Mouse (Mus musculus) B cell, adult (primary cell): ENCODE data around the gene Olfr1431. TPM values are rescaled to one million over a fixed set of nuclear protein-coding genes. Genes with fewer than 3 reads are reported as not detected.

Experiments
- total RNA-seq: library from RNA; stranded (reverse); gene quantifications from 4 replicates; pipeline ENCODE4 v1.2.4, GENCODE M21; 2023; ENCODE audit not compliant: inconsistent age

The Olfr1431 gene
- total RNA-seq: not detected in 4 replicates

GRCm38 (mm10) chr19:12200334-12200733, at the start of gene Olfr1431:
Gene Olfr1431, plus strand, starts transcription at chr19:12200634.

GRCm38 (mm10) chr19:12170062-12170599, 30.3 kb upstream of the Olfr1431 start, which contains the start of gene Olfr1555-ps1:
Gene Olfr1555-ps1, minus strand, starts transcription at chr19:12170112.

GRCm38 (mm10) chr19:12232496-12232895, 32.1 kb downstream of the Olfr1431 start, which contains the start of gene Olfr1432:
Gene Olfr1432, minus strand, starts transcription at chr19:12232596.

GRCm38 (mm10) chr19:12241559-12241958, 41.1 kb downstream of the Olfr1431 start, which contains the start of gene Olfr262:
Gene Olfr262, minus strand, starts transcription at chr19:12241659.

GRCm38 (mm10) chr19:12260732-12261131, 60.3 kb downstream of the Olfr1431 start, which contains the start of gene Olfr235:
Gene Olfr235, plus strand, starts transcription at chr19:12261032.

Other genes with a start within 250 kb of the Olfr1431 start
- gene Osbp, start 234.7 kb upstream of the Olfr1431 start, total RNA-seq: 49.4 to 51.9 TPM (median 50.6 TPM) in 4 replicates
- gene Olfr1423, start 159.3 kb upstream of the Olfr1431 start, total RNA-seq: not detected in 4 replicates
- not detected in 4 replicates for gene Olfr1424, start 138.0 kb upstream of the Olfr1431 start, total RNA-seq
- not detected in 4 replicates for gene Olfr1425, start 122.9 kb upstream of the Olfr1431 start, total RNA-seq
- gene Olfr1426, start 108.6 kb upstream of the Olfr1431 start, total RNA-seq: not detected in 4 replicates
- gene Olfr1427, start 97.3 kb upstream of the Olfr1431 start, total RNA-seq: not detected in 4 replicates
- not detected in 4 replicates for gene Olfr1428, start 84.7 kb upstream of the Olfr1431 start, total RNA-seq
- gene Olfr76, start 77.4 kb upstream of the Olfr1431 start, total RNA-seq: not detected in 4 replicates
- gene Olfr1555-ps1, start 30.5 kb upstream of the Olfr1431 start, total RNA-seq: not detected in 4 replicates
- not detected in 4 replicates for gene Olfr1432, start 32.0 kb downstream of the Olfr1431 start, total RNA-seq
- not detected in 4 replicates for gene Olfr262, start 41.0 kb downstream of the Olfr1431 start, total RNA-seq
- gene Olfr235, start 60.4 kb downstream of the Olfr1431 start, total RNA-seq: not detected in 4 replicates
- gene Olfr1434, start 79.2 kb downstream of the Olfr1431 start, total RNA-seq: not detected in 4 replicates
- gene Olfr1436, start 98.5 kb downstream of the Olfr1431 start, total RNA-seq: not detected in 4 replicates
- not detected in 4 replicates for gene Olfr1437, start 124.5 kb downstream of the Olfr1431 start, total RNA-seq
- not detected in 4 replicates for gene Olfr1438-ps1, start 135.3 kb downstream of the Olfr1431 start, total RNA-seq
- gene Olfr1440, start 186.6 kb downstream of the Olfr1431 start, total RNA-seq: not detected in 4 replicates
- gene Olfr1441, start 216.8 kb downstream of the Olfr1431 start, total RNA-seq: not detected in 4 replicates
- gene Pfpl, start 227.3 kb downstream of the Olfr1431 start, total RNA-seq: not detected in 4 replicates